Mouse (Mus musculus): ENCODE results near the gene Tgm2.

- no peak for TF ChIP-seq CTCF (IDR thresholded peaks at IDR 0.05; ENCODE audit: extremely low read depth, insufficient read length, insufficient replicate concordance, low read depth, low read length)
- no peak for TF ChIP-seq POLR2A (IDR thresholded peaks at IDR 0.05; ENCODE audit: low read depth, low read length)
Observed at GRCm38 (mm10) chr2:158156487-158156886, 10.3 kb upstream of the Tgm2 start.

All from small intestine, adult 2 months (tissue).